Mouse (Mus musculus): Measurements from ENCODE around the gene Eif2b4.

Gene Eif2b4

DNA sequence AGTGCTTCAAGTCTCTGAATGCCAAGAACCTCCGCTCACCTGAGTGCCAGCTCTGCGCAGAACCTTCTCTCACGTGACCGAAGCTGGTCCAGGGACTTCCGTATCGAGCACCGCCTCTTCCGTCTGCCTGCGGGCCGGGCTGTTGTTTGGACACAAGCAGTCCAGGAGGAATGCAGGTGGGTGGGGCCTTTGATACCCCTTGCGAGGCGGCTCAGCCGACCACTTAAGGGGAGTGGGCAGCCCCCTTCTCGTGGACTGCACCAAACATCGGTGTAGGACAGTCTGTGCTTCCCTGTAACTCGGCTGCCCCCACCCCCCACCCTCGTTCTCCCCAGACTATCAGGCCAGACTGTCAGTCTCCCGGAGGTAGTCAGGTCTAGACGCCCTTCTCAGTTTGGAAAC is 39.1 kb downstream of the Eif2b4 start, which contains the start of gene Mpv17:
TSS of gene Mpv17 (minus strand) at position 100 of the 402 bp plus-strand sequence.
- DNase-seq (ENCODE audit: low read depth, low spot score), result peak; percentile 82

DNA sequence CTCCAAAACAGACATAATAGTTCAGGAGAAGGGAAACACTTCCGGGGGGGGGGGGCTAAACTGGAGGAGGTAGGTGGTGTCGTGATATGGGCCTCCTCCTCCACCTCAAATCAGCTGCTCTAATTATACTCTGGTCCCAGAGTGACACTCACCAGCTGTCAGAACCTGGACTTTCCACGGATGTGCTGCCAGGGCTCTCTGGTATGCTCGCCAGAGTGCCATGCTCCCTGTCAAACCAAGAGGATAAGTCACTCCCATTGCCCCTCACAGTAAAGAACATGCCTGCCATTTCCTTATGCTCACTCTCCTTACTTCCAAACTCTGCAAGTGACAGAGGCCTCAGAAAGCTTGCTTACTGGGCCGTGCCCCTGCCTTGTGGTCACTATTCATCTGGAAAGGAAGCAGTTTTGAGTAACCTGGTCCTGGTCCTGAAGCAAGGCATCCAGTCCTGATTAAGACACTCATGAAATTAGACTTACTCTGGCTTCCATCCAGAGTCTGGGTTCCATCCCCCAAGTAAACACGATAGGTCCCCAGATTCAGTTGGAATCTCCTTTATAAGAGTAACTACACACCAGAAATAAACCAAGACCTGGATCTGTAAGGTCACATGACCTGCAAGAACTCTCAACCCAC is 39.6 kb downstream of the Eif2b4 start:
- DNase-seq (ENCODE audit: low read depth, low spot score), result no peak

DNA sequence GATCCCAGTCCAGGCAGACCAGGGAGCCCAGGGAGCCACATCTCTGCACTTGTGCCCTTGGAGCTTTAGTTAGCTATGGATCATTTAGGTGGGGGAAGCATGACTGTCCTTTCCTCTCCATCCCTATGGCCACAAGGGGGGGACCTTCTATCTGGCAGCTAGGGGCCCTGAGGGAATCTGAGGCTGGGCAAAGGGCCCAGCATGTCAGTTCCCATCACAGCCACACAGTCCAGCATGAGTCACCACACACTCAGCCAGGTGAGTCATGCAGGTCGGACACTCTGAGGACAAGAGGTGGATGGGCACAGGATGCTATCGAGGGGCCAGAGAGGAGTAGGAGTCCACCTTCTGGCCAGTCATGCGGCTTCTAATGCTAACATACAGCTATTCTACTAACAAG is 41.5 kb downstream of the Eif2b4 start:
- no peak for DNase-seq (ENCODE audit: low read depth, low spot score)

DNA sequence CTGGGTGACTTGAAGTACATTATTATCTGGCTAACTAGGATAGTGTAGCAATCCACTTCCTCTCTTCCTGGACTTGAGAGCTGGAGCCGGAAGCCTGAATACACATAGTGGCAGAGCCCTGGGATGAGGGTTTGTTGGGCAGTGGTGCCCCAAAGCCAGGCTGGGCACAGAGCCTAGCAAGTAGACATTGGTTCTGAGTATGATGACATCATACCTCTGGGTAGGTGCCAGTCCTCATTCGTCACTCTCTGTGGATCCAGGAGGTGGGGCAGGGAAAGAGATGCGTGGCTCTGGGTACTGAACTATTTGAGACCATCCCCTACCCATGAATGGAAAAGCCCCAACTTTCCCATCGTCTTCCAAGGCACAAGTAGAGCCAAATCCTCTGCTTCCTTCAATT is 43.4 kb downstream of the Eif2b4 start:
- DNase-seq (ENCODE audit: low read depth, low spot score), result no peak

DNA sequence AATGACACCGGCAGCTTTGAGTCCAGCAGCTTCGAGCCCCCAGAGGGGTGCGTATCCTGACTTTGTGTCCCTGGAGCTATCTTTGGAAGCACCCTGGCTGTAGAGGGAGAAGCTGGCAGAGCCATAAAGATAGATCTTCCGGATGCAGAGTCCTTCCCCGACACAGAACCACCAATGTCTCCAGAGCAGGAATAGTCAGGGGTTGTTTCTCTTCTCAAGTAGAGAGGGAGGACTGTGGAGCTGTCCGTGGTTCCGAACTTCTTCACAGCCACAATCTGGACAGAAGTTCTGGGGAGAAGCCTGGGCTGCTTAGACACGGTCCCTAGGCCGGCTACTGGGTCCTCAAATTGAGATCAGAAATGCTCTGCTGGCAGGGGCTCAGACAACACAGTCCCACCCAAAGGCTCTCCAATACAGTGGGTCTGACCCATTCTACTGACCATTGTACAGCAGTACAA is 54.2 kb downstream of the Eif2b4 start:
- no peak for DNase-seq (ENCODE audit: low read depth, low spot score)

DNA sequence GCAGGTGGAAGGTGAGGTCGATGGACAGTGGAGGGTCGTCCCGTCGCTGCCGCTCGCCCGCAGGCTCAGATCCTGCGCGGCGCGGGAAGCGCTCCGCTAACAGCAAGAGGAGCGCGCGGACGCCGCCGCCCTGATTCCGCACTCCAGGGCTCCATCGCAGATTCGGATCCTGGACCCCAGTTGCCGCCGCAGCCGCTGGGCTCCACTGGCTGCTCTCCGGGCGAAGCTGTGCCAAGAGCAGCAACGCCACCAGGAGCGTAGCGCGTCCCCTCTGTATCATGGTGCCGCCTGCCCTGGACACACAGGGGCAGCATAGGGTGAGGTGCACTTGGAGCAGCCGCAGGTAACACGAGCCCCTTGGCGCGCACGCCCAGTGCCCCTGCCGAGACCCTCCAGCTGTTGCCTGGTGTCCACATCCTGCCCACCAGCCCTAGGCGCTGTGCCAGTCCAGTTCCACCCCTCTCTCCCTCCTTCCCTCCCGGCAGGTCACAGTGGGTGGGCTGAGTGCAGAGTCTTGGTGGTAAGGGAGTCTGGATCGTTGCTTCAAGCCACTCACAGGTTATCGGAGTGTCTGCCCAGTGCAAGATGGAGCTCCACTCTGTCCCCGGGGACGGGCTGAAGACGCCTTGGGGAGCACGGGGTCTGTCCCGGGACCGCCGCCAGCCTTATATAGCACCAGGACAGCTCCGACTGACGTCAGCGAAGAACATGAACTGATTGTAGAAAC is 54.8 kb downstream of the Eif2b4 start, which contains the start of gene Ucn:
TSS of gene Ucn (minus strand) at position 589 of the 727 bp plus-strand sequence.
- DNase-seq (ENCODE audit: low read depth, low spot score), result no peak

DNA sequence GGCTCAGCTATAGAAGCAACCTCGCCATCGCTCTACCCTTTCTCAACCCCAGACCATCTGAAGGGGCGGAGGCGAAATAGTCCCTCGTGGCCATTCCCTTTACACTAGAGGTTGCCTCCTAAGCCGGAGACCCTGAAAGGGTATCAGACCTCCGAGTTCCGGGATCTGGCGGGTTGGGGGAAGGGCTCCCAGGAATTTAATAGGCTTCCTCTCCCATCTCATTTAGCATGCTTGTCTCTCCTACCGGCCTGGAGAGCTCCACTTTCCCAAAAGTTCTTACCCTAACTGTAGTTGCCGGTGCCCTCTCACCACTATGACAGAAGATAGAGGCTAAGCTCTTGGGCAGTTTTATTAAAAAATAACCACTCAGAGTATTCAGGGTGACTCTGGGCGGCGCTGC is 55.6 kb downstream of the Eif2b4 start:
- DNase-seq (ENCODE audit: low read depth, low spot score), result no peak
